Mouse (Mus musculus) right cerebral cortex, postnatal 14 days (tissue): ENCODE data around the gene Tiparp.

Experiments used
- DNase-seq: peaks from one replicate; pipeline ENCODE4 v3.0.0; 2022

Tiparp gene

DNA sequence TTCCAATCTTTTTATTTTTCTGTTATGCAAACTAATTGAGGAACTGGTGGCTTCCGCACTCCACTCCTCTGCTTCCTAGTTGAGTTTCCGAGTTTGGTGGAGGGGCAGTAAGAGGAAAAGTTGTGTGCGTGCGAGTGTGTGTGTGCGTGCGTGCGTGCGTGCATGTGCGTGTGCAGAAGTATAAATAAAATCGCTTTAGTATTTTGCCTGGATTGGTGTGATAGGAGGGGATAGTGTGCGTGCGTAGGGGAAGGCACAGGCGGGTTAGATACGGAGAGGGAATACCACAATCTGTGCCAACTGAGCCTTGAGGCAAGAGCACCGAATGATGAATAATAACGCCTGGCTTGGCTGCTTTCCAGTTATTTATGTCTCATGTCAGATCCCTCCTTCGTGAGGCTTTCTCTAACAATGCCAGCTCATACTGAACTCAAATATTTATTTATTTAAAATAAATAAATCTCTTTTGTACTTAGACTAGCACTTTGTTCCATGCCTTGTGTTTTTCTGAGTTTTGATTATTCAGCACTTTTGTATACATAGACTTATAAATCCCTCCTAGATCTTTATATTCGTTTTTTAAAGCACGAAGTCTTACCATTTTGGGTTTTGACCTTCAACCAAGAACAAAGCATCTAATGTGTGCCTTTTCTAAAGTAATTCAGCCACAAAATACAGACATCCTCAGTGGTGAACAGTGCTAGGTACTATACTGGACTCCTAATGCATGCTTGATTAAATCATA is 1.4 kb downstream of the Tiparp start:
- DNase-seq: no peak

DNA sequence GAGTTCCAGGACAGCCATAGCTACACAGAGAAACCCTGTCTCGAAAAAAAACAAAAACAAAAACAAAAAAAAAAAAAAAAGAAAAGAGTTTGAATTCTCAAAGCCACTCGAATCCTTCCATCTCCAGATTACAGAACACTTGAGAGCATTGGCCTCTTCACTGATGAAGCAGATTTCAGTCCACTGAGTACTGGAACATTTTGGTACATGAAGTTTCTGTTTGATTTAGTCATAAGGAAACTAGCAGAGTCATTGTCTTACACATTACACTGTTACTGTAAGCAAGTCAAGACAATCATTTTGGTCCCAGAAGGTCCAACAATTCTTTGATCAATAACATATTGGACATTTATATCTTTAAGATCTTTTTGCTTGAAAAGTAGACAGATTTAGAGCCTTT is 4.8 kb downstream of the Tiparp start:
- DNase-seq: no peak

DNA sequence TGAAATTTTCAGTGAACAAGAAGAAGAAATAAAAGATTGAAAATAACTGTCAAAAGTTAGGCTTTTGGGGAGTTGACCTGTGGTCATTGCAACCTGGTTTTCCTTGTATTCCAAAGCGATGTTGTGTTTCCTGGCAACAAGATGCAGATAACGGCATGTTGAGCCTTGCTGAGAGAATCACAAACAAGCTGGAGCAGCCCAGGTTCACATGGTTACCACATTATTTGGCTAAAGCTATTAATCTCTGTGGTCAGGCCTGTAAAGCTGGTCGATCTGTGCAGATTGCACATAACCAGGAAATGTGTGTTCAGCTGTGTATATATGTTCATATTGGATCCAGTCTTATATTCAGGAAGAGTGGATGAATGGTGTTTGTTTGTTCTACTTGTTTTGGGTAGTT is 5.4 kb downstream of the Tiparp start:
- DNase-seq: no peak

DNA sequence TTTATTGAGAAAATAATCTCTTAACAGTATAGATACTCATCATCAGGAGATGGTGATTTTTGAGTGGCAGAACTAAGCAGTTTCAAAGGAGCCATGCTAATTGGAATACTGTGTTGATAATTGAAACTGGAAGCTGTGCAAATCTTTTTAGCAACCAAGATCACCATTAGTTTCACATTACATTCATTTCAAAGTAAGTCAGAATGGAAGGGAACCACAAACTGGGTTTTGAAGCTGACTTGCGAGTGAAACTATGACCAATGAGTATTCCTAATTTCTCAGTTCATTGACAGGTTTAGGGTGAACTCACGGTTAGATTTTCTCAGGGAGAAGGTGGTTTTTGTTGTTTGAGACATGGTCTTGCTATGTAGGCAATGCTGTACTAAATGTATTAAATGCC is 6.3 kb downstream of the Tiparp start:
- no peak for DNase-seq

DNA sequence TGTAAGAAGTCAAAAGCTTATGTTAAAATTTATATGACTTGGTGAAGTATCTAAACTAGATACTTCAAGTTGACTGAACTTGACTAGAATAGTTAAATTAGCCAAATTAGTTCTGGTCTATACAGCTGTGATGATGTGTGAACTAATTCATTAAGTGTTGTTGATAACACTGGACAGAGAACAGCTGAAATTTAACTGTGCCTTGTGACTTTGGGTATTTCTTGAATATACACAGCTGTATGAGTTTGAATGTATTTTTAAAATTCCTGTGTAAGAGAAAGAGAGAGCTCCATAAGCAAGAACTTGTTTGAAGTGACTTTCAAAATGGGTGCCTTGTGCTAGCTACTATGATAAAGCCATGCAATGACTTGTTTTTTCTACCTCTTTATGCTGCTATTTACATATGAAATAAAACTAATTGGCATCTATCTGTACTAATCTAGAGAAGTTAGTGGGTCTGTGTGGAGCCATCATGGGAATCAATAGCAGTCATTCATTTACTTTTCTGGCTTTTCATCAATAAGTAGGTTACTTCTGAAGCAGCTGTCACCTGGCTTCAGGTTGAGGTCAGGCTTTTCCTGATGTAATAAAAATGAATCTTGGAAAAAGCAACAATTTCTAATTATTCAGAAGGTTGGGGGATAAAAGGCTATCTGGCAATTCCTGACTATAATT is 7.0 kb downstream of the Tiparp start:
- DNase-seq: no peak

DNA sequence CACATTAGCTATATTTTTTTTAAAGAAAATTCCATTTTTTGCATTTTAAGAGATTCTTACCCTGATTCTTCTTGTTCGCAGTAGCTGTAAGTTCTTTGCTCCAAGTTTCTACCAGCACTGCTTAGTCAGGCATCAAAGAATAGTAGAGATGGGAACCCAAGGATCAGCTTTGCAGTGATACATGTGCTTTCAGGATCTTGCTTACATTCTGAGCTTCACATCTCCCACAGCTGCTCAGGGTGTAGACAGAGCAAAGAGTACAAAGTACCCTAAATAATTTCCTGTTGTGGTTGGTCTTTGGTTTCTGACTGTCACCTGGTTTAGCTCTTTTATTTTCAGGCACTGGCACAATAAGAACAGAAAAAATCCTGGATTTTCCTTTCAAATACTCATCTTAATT is 9.1 kb downstream of the Tiparp start:
- DNase-seq: no peak

DNA sequence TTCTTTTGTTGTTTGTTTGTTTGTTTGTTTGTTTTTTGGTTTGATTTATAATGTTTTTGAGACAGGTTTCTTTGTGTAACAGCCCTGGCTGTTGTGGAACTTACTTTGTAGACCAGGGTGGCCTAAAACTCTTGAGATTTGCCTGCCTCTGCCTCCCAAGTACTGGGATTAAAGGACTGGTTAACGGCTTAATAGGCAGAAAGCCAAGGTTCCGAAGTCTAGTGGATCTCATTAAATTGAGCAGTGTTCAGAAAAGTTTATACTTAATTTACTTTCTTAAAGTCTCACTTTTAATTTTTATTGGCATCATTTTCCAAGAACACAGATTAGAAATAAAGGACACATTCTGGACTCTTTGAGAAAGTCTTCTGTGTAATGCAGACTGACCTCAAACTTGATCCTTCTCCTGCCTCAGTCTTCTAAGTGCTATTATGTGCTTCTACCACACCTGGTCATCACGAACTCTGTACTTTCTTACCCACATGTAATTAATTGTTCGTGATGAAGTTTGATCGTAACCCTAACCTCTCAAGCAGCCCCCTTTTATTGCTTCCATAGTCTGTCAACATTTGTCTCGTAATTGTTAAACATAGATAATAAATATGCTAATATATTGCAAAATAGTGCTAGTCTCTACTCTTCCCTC is 12.8 kb downstream of the Tiparp start:
- DNase-seq: no peak

DNA sequence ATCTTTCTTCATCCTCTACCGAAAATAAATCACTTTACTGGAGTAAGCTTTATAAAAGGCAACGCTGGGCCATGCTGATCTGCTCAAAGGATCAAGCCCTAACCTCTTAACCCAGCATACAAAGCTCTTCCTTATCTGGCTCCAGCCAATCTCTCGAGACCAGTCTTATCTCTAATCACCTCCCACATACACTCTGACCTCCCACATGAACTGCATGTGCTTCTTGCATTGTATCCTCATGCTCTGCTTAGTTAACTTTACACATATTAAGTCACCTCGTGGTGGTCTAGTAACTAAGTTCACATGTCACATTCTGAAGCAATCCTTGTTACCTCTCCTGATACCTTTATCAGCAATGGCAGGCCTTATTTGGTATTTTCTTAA is 13.3 kb downstream of the Tiparp start:
- no peak for DNase-seq

DNA sequence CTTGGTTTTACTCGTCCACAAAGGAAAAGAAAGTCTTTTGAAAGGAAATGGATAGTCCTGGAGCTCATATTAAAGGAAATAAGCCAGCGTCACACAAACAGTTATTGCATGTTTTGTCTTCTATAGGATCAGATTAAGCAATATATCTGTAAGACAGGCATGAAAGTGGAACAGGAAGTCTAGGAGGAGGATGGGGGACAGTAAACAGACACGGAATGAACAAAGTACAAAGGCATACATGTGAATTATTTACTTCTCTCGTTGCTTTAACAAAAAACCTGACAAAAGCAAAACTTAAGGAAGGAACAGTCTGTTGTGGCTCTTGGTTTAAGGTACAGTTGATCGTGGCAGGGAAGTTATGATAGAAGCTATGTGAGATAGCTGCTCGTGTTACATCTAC is 21.6 kb downstream of the Tiparp start:
- no peak for DNase-seq

DNA sequence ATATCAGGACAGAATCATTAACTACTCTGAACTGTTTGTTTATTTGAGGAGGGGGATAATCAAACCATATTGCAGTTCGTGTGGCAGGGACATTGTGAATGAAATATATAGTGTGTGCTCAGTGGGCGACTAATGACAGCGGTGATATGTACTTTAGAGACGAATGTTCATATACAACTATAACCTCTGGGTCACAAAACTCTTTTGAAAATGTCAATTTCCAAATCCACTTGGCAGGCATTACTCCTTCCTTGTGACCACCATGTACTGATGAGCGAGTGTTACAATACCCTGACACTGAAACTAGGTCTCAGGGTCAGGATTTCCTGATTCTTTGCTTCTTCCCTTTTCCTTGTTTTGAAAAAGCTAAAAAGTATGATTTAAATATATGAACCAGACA is 22.9 kb downstream of the Tiparp start:
- DNase-seq: no peak

DNA sequence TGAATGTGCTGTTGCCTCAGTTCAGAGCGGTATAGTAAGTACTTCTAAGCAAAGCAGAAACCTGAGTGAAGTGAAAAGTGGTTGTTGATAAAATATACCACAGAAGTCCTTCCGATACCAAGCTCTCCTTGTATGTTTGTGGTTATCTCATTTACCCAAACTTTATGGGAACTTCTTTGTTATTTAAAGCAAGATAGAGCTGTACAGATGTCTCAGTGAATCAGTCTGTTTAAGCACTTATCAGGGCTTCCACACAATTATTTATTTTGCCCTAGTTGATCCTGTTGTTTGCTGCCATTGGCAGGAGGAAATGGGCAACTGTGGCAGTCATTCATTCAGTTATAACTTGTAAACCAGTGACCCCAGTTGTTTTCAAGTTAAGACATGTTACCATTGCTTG is 26.4 kb downstream of the Tiparp start:
- DNase-seq: no peak

DNA sequence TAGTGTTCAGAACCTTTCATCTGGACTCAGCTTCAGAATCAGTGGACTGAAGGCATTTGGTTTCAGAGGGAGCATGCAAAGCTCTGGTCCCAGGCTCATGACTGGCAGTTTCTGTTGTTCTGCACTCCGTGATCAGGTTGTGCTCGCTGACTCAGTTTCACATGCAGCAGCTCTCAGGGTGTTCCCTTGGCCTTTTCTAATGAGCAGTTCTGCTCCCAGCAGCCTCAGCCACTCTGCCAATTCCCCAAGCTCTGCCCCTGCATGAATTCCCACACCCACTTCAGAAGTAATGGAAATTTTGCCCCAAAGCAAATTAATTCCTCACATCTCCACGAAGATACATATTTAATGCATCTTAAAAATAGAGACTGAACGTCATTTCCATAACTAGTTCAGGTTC is 30.5 kb downstream of the Tiparp start:
- no peak for DNase-seq

DNA sequence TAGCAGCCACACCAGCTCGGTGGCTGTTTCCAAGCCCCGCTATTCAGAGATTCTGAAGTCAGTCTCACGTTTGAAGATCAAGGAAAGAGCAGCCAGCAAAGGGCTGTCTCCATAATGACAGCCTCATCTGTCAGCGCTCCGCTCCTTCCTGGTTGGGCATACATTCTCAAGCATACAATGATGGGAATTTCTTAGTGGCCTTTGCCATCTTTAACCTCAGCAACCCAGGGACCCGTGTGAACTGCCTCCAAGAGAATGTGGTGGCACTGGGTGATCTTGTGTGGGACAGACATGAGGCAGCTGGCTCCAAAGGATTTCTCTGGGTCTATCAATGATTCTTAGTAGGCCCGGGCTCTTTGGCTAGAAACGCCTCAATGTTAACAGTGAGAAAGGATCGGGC is 34.0 kb downstream of the Tiparp start:
- no peak for DNase-seq

DNA sequence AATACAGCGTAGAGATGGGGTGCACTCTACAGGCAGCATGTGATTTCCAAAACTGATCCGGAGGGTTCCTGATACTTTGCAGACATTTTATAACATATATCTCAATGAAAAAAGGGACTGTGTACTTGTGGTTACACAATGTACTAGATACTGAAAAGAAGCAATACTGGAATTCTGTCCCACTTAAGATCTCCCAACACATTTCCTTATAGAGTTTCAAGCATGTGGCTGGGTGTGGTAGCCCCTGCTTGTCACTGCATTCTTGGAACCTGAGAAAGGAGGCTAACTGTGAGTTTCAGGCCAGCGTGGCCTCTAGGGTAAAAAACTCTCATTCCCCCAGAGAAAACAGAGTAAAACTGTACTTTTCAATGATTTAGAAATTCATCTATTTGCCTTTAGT is 34.5 kb downstream of the Tiparp start:
- DNase-seq: no peak

DNA sequence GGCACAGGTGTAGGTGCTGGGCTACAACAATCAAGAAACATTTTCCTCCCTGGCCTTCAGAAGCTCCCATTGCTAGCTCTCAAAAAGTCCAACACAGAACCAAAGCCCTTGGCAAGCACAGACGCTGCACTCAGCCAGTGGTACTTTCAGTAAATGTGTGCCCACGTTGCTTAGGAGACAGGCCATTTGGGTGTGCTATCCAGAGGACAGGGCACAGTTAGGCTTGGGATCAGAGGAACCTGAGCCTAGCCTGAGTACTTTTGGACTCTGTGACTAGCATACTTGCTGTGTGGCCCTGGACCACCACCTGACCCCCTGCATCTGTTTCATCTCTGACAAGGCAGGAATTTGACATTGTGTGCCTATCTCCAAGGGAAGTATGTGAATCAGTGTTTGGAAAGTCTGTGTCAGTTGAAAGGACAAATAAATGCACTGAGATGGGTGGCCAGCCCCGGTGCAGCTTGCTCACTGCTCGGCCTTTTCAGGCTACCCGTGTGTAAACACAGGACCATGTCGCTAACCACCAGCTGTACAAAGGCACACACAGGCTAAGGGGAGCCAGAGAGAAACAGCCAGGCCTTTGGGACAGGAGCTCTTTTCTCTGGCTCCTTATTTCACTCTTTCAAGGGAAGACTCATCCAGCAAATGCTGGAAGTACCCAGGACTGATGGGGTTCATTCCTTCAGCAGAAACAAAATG is 35.9 kb downstream of the Tiparp start:
- DNase-seq: no peak

DNA sequence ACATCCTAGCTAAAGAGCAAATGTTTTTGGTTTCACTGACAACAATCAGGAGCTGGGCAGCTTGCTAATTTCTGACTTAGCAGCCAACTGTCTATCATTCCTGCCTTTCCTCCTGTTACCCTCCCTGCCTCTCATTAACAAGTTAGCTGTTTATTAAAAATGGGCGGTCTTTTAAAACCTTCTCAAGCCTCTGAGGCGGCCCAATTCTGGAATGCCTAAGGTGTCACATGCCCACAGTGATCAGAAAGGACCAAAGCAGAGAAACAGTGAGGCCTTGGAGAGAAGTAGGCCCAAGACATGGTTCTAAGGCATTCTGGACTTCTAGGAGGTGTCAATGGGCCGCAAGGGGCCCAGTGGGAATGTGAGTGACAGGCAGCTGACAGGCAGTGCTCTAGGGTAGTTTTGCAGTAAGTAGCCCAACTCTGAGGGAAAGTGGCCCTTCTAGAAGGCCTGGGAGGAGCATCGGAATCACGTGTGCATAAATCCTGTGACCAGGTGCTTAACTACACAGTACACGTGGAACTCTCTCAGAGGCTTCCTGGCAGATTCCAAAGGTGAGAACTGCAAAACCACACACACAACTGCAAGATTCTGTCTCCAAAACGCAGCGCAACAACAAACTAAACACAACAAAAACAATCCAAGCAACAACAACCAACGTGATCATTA is 37.6 kb downstream of the Tiparp start:
- no peak for DNase-seq

DNA sequence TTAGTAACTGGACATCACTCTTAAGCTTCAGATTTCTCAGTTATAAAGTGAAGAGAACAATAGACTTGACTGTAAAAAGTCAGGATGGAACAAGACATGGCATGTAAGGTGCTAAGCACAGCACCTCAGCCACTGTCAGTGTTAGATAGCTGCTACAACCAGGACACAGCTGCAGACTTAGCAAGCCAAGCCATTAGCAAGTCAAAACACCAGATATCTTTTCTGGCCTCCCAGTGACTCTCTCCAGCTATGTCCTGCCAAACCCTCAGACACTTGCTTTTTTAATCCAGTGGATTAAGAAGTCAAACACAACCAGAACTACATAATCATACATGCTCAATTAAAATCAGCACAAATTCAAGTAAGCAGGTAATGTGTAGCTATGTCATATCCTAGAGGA is 41.7 kb downstream of the Tiparp start:
- no peak for DNase-seq

DNA sequence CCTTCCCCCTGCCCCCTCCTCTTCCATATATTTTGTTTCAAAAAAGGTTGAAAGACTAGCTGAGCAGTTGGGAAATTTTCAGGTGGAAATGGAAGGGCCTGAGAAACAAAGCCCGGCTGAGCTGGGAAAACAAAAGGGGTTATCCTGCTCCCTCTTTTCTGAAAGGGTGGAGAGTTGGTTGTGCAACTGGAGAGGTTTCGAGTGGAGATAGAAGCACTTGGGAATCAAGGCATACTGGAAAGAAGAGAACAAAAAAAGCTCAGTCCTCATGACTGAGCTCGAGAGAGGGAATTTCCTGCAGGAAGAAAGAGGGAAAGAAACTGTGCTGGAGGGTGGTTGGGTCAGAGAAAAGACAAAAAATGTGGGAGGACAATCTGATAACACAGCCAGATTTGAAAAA is 45.3 kb downstream of the Tiparp start:
- no peak for DNase-seq

DNA sequence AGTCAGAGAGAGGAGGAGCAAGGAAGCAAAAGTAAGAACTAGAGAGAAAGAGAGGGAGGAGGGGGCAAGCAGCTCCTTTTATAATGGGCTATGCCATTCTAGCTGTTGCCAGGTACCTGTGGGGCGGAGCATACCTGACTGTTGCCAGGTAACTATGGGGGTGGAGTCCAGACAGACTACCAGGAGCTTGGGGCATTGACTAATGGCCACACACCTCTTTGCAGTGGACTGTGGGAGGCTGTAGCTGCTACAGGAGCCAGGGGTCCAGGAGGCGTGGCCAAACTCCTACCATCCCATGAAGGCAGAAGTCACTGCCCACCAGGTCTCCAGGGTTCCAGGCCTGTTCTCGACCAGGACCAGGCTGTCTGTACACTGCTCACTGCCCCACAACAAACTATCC is 49.4 kb downstream of the Tiparp start:
- no peak for DNase-seq

DNA sequence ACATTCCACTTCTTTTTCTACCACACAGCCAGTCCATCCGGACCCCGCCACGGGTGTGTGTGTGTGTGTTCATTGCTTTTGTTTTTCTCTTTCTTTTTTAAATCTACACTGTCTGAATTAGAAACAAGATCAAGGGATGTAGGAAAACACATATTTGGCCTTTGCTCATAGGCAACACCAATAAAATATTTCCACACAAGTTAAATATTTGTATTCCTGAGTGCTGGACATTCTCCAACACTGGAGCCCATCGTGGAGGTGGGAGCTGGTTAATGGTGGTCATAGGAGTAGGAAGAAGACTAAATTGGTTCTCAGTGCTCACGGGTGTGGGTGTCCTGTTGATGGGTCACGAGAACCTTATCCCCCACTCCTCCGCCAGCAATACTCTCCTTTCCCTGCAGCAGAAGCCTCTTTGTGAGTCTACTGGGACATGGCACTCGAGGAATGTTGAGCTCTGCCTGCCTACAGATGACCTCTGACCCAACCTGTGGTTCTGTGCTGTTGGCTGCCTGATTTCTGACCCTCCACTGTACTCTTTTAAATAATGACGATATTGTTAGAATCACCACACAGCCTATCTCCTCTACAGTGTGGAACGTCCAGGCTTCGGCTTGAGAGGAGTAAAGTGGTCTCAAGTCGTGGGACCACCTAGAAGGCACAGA is 51.2 kb downstream of the Tiparp start:
- no peak for DNase-seq

DNA sequence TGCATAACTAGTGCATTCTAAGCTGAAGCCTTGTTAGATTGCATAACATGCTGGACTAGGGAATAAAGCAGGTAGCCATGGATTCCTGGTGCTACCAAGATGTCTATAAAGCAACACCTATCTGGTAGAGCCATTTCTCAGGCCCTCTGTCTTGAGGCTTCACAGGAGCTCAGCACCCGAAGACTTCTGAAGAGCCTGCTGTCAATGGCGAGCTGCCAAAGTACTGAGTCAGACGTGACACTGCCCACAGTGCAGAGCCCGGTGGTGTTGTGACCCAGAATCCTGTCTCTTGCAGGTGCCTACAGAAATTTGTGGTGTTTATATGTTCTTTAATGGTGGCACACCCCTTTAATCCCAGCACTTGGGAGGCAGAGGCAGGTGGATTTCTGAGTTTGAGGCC is 53.4 kb downstream of the Tiparp start:
- no peak for DNase-seq

DNA sequence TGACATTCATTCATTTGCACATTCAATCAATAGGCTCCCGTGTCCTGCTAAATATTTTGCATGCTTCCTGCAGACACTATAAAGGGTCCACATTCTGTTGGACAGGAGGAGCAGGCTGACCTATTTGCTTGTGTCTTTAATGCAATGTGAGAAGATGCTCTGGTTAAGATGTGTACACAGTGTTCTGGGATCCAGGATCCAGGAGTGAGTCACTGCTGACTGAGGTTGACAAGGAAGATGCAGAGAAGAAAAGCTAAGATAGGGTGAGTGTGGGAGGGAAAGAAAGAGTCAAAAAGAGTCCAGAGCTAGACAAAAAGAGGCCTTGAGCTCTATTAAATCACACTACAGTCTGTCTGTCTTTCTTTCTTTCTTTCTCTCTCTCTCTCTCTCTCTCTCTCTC is 56.1 kb downstream of the Tiparp start:
- DNase-seq: no peak

DNA sequence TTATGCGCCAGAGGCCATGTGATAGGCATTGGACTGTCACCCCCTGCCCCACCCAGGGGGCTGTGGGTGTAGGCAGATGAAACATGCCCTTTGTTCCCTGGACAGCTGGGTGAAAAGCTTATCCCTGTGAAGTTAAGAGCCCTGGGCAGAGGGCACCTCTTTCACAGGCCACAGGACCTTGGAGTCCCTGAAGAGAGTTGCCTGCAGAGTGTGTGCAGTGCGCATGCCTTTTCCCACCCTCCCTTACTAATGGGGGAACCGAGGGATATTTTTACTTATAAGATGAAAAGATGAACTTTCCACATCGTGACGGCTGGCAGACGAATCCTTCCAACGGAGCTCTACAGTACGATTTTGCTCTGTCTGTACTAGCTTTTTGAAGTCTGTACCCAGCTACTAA is 57.1 kb downstream of the Tiparp start:
- DNase-seq: no peak
